Mouse (Mus musculus) frontal cortex, postnatal 10 days (tissue): ENCODE results near the gene Mccc2.

Experiments used
- DNase-seq, 2 experiments: peaks; one replicate each; pipeline ENCODE4 v3.0.0; 2022; ENCODE audit warnings: low spot score in 2 of 2, mixed read lengths in 1 of 2

Gene Mccc2

GRCm38 (mm10) chr13:99939320-99939671 is 76.1 kb downstream of the Mccc2 start:
- DNase-seq = no peak

DNA sequence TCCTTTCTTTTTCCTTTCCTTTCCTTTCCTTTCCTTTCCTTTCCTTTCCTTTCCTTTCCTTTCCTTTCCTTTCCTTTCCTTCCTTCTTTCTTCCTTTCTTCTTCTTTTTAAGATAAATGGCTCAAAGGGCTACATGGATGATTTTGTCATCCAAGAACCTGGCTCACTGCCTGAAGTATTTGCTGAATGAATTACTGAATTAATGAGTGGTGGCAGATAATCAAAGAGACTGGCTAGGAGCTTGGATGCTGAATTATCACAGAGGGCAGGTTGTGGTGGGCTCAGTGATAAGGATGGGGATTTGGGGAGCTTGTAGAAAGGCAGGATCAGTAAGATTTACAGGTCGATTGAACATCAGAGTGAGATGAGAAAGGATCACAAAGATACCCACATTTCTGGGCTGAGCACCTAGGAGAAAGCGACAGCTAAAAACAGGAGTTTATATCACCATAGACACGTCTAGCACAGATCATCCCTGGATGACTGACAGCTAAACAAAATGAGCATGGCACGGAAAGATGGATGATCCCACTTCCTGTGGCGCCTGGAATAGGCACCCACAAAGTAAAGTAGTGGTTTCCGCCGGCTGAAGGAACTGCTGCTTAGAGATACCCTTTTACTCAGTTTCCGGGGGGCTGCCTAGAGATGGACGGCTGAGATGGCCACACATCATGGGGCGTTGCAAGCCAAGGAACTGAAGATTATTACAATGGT is 76.7 kb downstream of the Mccc2 start:
- DNase-seq = no peak

- no peak for DNase-seq
These were observed 77.7 kb downstream of the Mccc2 start for GRCm38 (mm10) chr13:99937741-99938140.

- DNase-seq = no peak
These were observed 83.0 kb downstream of the Mccc2 start for GRCm38 (mm10) chr13:99932406-99932805.

- no peak for DNase-seq
These were observed 83.9 kb downstream of the Mccc2 start for GRCm38 (mm10) chr13:99931502-99931901.

DNA sequence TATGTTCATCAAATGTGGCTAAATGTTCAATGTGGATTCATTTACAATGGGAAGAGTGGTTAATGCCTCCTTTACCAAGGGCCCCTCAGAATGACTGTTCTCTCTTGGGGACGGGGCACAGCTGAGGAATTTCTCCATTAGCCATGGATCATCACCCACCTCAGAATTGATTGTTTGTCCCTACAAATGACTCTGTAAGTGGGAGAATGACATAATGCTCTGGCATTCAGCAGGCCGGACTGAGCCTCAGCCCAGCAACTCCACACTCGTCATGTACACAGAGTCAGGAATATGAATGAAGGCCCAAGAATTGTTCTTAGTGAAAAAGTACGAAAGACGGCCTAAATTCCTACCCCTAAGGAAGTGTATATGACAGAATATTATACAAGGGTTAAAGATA is 89.2 kb downstream of the Mccc2 start:
- DNase-seq = no peak

GRCm38 (mm10) chr13:99915632-99916031 is 99.8 kb downstream of the Mccc2 start:
- DNase-seq = no peak

GRCm38 (mm10) chr13:99900965-99901364 is 114.5 kb downstream of the Mccc2 start, which contains the start of gene Cartpt:
Gene Cartpt, minus strand, starts transcription at chr13:99901091.
- no peak for DNase-seq

- peak in 1 of 2 experiments; percentile 21 for DNase-seq
These were observed 114.9 kb downstream of the Mccc2 start for GRCm38 (mm10) chr13:99900557-99900892.

DNA sequence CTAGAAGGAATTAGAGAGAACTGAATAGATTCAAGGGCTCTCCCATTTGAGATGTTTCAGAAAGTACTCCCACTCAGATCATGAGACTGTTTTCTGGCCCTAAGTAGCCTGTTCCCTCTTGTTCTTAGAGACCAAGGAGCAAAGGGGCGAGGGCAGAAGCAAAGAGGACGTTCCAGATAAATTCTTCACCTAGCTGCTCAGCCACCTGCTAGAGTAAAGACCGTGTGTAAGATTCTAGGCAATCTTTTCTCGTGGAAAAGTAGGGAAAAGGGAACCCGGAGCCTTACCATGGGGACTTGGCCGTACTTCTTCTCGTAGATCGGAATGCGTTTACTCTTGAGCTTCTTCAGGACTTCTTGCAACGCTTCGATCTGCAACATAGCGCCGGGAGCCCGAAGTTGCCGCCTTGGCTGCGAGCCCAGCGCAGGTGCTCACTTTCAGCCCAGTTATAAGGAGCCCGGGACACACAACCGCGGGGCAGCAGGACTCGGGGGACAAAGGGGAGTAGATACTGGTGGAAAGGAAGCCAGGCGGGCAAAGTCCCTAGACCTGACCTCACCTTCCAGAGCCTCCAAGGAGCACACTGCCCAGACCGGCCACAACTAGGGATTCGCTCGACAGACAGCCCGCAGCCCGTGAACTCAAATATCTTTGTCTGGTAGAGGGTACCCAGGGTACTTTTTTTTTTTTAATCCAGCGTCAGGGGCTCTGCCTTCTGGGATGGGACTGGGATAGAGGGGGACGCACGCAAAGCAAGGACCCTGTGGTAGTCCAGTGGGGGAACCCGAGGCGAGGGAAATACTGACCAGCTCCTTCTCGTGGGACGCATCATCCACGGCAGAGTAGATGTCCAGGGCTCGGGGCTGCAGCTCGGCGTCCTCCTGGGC is 115.5 kb downstream of the Mccc2 start:
- DNase-seq = no peak

- DNase-seq = no peak
These were observed 116.6 kb downstream of the Mccc2 start for GRCm38 (mm10) chr13:99898816-99899215.
